Mouse (Mus musculus): Measurements from ENCODE around the gene Rgs11.

- no peak for TF ChIP-seq EP300 (optimal IDR thresholded peaks at IDR 0.05)
- TF ChIP-seq CTCF (IDR thresholded peaks at IDR 0.05; ENCODE audit: low read depth): no peak
These were observed 50.6 kb downstream of the Rgs11 start for GRCm38 (mm10) chr17:26253399-26253798.
